Mouse (Mus musculus): ENCODE results near the gene Nr1h2.

GRCm38 (mm10) chr7:44530507-44530906 is 23.2 kb downstream of the Nr1h2 start:
- TF ChIP-seq POLR2A (IDR thresholded peaks at IDR 0.05; ENCODE audit: borderline replicate concordance, extremely low read depth, insufficient read depth, insufficient read length, poor library complexity, severe bottlenecking) (no peak), CTCF (IDR thresholded peaks at IDR 0.05; ENCODE audit: borderline replicate concordance, extremely low read depth, insufficient read depth, insufficient read length) (no peak)
